Mouse (Mus musculus): ENCODE data around the gene Arhgef10l.

Arhgef10l gene

GRCm38 (mm10) chr4:140657681-140658575, 7.9 kb downstream of the Arhgef10l start:
- peak; percentile 82 to 89 for DNase-seq

GRCm38 (mm10) chr4:140656529-140656928, 9.3 kb downstream of the Arhgef10l start:
- no peak for DNase-seq

GRCm38 (mm10) chr4:140654798-140655197, 11.0 kb downstream of the Arhgef10l start:
- DNase-seq: no peak

GRCm38 (mm10) chr4:140653835-140654583, 11.8 kb downstream of the Arhgef10l start:
- no peak for DNase-seq

- no peak for DNase-seq
These were observed 16.1 kb downstream of the Arhgef10l start for GRCm38 (mm10) chr4:140649731-140650130.

GRCm38 (mm10) chr4:140649207-140649591, 16.6 kb downstream of the Arhgef10l start:
- peak in 1 of 2 experiments; percentile 63 for DNase-seq

GRCm38 (mm10) chr4:140648443-140649206, 17.2 kb downstream of the Arhgef10l start:
- peak; percentile 84 to 86 for DNase-seq

GRCm38 (mm10) chr4:140647711-140648421, 17.9 kb downstream of the Arhgef10l start:
- peak; percentile 88 to 91 for DNase-seq

GRCm38 (mm10) chr4:140645638-140646037, 20.2 kb downstream of the Arhgef10l start:
- DNase-seq: no peak

GRCm38 (mm10) chr4:140644701-140645100, 21.1 kb downstream of the Arhgef10l start:
- DNase-seq: peak in 1 of 2 experiments; percentile 40

- peak; percentile 76 to 84 for DNase-seq
These were observed 21.5 kb downstream of the Arhgef10l start for GRCm38 (mm10) chr4:140644276-140644675.

GRCm38 (mm10) chr4:140642378-140642777, 23.4 kb downstream of the Arhgef10l start:
- no peak for DNase-seq

- DNase-seq: peak; percentile 84 to 87
These were observed 24.3 kb downstream of the Arhgef10l start for GRCm38 (mm10) chr4:140641414-140641918.

GRCm38 (mm10) chr4:140640668-140641067, 25.1 kb downstream of the Arhgef10l start:
- DNase-seq: no peak

- no peak for DNase-seq
These were observed 25.6 kb downstream of the Arhgef10l start for GRCm38 (mm10) chr4:140640242-140640523.

- no peak for DNase-seq
These were observed 26.2 kb downstream of the Arhgef10l start for GRCm38 (mm10) chr4:140639431-140640241.

- peak in 1 of 2 experiments; percentile 60 for DNase-seq
These were observed 27.2 kb downstream of the Arhgef10l start for GRCm38 (mm10) chr4:140638591-140638990.

- peak; percentile 63 for DNase-seq
These were observed 28.5 kb downstream of the Arhgef10l start for GRCm38 (mm10) chr4:140637269-140637668.

GRCm38 (mm10) chr4:140636312-140636996, 29.4 kb downstream of the Arhgef10l start:
- DNase-seq: no peak

- no peak for DNase-seq
These were observed 30.9 kb downstream of the Arhgef10l start for GRCm38 (mm10) chr4:140634861-140635388.

Data from cerebellum, postnatal 10 days (tissue).